Mouse (Mus musculus): ENCODE results near the gene Cep104.

GRCm38 (mm10) chr4:154019571-154019970, 44.6 kb downstream of the Cep104 start:
- no peak for TF ChIP-seq POLR2A (IDR thresholded peaks at IDR 0.05; ENCODE audit: borderline replicate concordance, extremely low read depth, insufficient read depth, insufficient read length, poor library complexity, severe bottlenecking)
- TF ChIP-seq CTCF (IDR thresholded peaks at IDR 0.05; ENCODE audit: borderline replicate concordance, extremely low read depth, insufficient read depth, insufficient read length): peak; percentile 59

Data from brain, embryonic 14.5 days (tissue).